Mouse (Mus musculus): ENCODE measurements around the gene Trim46.

The Trim46 gene

DNA sequence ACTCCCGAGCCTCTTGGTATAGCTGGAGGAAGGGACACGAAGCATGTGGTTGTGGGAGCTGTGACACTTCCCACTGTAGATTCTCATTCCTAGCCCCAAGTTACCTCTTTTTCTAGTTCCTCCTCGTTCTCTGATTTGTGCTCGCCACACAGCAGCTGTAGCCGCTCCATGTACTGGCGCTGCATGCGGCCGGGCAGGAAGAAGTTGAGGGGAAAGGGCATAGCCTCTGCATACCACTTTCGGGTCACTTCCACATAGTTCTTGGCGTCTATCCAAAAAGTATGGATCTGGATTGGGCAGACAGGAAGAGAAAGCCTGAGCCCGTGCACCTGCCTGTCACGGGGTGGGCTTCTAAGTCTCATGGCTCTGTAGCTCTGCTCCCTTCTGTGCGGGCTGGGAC is 35.9 kb downstream of the Trim46 start:
- DNase-seq (ENCODE audit: low spot score): no peak

DNA sequence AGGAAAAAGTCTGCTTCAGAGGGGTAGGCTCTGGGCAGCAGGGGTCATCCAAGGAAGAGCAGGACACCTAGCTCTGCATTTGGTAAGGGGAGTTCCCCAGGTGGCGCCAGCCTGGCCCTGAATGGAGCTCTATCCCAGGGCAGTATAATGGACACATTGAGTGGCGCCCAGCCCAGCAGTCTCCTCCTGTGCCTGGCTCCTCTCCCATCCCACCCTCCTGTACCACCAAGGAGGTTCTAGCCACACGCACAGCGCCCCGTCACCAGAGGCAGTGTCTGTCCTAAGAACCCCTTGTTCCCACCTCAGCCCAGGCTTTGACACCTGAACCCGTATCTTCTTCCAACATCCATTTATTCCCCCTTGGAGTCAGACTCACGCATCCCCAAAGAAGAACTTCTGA is 36.4 kb downstream of the Trim46 start:
- DNase-seq (ENCODE audit: low spot score): no peak

DNA sequence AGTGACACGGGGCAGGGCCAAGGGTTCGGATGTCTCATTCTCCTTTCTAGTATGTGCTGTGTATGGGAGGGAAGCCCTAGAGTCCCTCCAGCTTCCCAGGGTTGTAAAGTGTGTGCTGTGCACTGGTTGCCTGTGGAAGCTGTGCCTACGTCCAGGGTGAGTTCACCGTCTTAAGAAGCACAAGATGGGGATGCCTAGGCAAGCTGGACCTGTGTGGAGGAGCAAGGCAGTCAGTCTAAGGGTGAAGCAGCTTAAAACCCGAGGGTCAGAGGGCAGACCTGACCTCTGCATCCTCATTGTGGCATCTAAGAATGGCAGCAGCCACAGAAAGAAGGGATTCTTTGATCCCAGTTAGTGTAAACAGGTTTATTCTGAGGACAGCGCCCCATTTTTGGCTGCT is 37.4 kb downstream of the Trim46 start:
- no peak for DNase-seq (ENCODE audit: low spot score)

DNA sequence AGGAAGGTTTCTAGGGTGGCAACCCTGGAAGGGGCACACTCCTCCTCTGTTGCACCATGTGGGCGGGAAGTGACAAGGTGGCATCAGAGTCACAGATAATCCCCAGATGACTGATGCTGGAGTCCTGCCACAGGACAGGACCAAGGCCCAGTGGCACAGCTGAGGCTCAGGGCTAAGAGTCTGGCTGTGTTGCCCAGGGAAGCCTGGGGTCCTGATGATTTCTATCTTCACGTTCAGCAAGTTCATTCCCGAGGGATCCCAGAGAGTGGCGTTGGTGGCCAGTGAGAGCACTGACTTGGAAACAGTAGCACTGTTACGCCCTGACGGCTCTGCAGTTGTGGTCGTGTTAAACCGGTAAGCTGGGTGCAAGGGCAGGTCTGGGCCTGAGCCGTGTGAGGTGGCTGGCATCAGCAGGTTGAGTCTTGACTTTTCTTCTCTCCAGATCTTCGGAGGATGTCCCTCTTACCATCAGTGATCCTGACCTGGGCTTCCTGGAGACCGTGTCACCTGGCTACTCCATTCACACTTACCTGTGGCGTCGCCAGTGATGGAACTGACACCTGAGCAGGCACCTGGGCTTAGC is 37.9 kb downstream of the Trim46 start:
- no peak for DNase-seq (ENCODE audit: low spot score)

DNA sequence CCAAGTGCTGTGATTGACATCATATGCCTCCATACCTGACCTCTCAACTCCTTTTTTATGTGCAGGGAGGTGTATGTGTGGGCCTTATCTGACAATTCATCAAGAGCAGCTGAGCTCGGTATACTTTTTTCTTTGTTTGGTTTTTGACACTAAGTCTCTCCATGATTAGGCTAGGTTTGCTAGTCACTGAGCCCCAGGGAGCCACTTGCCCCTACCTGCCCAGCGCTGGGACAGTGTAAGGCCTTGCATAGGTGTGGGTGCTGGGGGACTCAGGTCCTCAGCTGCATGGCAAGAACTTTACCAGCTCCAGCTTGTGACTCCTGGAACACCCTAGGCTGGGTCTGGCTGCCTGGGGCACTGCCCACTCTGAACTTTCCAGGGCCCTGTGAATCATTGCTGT is 39.4 kb downstream of the Trim46 start:
- no peak for DNase-seq (ENCODE audit: low spot score)

DNA sequence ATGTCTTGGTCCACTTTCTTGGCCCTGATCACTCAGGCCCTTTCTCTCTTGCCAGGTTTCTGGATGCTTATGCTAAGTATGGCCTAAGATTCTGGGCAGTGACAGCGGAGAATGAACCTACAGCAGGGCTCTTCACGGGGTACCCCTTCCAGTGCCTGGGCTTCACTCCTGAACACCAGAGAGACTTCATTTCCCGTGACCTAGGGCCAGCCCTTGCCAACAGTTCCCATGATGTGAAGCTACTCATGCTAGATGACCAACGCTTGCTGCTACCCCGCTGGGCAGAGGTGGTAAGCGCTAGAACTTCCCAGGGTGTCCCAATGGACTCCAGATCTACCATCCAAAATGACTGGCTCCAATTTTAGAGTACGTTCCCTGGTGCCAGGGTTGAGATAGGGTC is 40.0 kb downstream of the Trim46 start:
- no peak for DNase-seq (ENCODE audit: low spot score)

DNA sequence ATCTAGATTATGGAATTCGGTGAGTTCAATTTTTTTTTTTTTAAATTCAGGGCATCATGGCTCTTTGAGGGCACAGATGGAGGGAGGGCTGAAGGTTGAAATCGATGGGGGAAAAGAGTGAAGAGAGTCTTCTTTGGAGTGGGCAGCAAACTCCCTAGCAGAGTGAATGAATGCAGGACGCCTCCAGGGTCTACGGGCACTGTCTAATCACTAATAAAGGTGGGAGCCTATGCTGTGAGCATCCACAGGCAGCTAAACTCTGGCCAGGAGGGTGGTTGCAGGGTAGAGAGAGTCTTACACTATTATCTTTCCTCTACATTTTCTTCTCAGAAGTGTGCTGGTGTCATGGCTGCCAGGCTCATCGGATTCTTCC is 43.0 kb downstream of the Trim46 start:
- no peak for DNase-seq (ENCODE audit: low spot score)

DNA sequence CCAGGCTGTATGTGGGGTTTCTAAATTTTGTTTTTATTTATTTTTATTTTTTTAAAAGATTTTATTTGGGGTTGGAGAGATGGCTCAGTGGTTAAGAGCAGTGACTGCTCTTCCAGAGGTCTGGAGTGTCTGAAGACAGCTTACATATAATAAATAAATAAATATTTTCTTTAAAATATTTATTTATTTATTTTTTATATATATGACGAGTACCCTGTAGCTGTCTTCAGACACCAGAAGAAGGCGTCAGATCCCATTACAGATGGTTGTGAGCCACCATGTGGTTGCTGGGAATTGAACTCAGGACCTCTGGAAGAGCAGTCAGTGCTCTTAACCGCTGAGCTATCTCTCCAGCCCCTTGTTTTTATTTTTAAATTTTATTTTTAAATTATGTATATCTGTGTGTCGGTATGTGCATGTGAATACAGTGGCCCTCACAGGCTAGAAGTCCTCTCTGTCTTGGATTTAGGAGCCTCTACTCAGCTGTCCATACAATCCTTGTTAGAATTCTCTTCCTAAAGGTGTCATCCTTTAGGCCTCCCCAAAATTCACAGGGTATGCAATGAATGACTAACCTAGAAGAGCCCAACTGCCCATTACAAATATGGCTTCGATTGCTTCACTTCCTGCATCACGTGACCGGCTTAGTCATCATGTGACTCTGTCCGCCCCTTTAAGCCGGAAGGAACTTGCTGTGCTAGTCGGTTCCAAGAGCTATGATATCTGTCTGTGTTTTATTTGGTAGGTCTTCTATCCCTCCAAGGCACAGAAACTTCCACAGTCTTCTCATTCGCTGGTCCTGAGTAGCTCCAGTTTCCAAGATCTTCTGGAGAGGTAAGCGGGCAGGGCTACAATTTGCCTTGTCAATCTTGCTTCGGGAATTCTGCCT is 43.6 kb downstream of the Trim46 start, which contains the start of gene Gba:
Gene Gba (plus strand): TSS at position 676 of the 889 bp plus-strand sequence.
- peak; percentile 71 for DNase-seq (ENCODE audit: low spot score)

DNA sequence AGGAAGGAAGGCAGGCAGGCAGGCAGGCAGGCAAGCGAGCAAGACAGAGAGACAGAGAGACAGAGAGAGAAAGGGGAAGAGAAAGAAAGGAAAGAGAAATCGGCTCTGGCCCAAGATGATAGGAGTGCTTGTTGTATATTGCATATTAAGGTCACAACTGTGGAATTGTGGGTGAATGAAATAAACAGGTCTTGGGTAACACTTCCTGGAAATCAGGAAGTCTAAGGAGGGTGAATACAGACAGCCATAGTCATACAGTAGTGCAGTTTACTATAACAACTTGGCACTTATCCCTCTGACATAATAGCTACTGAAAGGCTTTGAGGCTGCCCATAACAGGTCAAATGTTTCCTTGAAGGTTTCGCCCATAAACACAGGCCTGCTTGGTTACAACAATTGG is 46.3 kb downstream of the Trim46 start:
- DNase-seq (ENCODE audit: low spot score): no peak

DNA sequence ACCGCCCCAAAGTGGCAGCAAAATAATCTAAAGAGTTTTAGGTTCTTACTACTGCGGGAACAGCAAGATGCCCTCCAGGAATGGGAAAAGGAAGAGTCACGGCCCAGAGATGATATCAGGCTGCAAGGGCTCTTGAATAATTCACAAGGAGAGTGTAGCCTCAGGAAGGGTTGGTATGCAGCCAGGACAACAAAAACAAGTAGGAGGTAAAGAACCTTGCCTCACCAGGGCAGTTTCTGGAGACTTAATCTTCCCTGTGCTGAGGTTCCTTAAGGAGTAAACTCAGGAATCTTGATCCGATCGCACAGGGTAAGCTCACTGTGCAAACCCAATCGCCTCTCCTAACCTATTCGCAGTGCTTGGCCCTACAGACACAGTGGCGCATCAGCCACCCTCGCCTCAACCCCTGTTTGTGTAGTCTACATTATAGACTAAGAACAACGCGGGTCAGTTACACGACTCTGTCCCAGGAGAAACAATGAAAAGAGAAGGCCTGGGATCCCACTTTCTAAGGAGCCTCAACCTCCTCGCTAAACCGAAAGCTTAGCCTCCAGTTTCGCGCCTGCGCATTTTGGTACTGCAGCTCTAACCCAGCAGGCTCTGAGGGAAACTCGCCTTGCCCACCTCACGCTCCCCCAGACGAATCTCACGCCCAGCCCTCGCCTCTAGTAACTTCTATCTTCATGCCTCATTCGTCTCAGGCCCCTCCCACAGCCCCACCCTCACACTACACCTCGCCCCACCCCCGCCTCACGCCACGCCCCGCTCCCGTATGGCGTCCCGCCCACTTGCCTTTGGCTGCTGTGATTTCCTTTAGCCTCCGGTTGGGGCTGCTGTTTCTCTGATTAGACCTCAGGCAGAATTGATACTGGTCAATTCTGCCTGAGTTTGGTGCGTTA is 49.9 kb downstream of the Trim46 start:
- peak; percentile 93 for DNase-seq (ENCODE audit: low spot score)

DNA sequence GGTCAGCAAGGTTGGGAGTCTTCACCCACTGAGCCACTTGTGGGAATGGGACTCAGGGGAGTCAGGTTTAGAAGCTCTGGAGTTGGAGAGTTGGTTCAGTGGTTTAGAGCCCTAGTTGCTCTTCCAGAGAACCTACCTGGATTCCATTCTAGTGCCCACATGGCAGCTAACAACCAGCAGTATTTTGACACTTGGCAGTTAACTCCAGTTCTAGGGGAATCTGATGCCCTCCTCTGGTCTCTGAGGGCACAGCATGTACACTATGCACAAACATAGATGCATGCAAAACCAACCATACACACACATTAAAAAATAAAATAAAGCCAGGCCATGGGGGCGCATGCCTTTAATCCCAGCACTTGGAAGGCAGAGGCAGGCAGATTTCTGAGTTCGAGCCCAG is 52.3 kb downstream of the Trim46 start:
- no peak for DNase-seq (ENCODE audit: low spot score)

DNA sequence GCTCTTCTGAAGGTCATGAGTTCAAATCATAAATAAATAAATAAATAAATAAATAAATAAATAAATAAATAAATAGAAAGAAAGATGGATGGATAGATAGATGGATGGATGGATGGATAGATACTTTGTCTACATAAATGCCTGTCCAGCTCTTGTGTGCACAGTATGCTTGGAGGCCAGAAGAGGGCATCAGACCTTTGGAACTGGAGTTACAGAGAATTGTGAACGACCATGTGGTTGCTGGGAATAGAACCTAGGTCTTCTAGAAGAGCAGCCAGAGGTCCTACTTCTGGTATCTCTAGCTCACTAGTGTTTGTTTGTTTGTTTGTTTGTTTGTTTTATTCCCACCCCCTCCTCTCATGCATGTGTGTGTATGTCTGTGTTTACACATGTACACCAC is 52.8 kb downstream of the Trim46 start:
- DNase-seq (ENCODE audit: low spot score): no peak

DNA sequence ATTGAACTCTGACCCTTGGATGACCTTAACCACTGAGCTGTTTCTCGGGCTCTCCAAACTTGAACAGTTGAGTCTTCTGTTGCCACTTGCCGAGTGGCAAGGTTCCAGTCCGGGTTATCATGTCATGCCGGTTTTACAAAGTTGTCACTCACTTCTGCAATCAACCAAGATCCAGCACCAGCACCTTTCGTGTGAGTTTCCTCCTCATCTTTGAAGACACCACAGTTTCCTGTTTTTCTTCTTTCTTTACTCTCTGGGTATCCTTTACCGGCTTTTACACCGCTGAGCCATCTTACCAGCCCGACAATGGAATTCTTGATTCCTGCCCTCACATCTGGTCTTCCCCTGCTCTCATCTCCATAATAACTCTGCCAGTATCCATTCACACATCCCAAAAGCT is 55.7 kb downstream of the Trim46 start:
- DNase-seq (ENCODE audit: low spot score): no peak

DNA sequence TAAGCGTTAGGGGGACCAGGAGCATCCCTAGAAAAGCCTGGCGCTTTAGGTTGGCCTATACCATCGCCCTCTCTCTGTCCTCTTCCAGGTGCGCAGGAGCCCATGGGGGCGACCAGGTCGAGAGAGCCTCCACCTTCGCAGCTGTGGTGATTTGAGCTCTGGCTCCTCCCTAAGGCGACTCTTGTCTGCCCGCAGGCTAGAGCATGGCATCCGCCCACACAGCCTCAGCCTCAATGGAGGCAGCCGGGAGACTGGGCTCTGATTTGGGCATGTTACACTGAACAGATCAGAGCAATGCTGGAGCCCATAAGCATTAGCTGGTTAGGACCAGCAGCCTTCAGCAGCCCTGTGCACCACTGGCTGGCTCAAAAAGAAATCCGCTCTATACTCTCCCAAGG is 57.6 kb downstream of the Trim46 start:
- no peak for DNase-seq (ENCODE audit: low spot score)

DNA sequence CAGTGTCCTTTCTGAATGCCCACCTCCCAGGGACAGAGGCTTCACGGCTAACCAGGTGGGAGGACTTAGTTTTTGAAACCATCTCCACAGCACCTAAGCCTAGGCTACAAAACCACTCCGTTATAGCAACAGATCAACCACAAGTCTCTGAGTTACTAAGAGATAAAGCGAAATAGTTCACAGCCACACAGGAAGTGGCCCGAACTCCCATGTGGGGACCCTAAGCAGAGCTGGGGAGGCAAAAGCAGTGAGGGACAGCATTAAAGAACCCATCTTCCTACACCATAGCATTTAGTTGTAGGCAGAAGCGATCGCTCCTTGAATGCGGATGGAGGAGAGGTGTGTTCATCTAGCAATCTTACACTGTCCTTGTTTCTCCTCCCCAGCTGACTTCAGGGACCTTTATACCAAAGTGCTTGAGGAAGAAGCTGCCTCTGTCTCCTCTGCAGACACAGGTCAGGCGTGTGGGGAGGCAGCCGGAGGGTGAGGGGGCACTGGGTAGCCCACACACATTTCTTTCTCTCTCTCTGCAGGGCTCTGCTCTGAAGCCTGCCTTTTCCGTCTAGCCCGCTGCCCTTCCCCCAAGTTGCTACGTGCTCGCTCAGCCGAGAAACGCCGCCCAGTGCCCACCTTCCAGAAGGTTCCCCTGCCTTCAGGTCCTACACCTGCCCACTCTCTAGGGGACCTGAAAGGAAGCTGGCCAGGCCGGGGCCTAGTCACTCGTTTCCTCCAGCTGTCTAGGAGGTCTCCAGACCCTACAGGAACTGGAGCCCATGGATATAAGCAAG is 58.2 kb downstream of the Trim46 start:
- DNase-seq (ENCODE audit: low spot score): no peak

DNA sequence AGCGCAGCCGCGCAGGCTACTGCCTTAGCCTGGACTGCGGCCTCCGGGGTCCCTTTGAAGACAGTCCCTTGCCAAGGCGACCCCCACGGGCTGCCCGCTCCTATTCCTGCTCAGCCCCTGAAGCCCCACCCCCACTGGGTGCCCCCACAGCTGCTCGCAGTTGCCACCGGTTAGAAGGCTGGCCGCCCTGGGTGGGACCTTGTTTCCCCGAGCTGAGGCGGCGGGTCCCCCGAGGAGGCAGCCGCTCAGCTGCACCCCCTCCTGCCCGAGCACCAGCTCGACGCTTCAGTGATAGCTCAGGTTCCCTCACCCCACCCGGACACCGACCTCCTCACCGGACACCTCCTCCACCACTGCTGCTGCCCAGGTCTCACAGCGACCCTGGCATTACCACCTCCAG is 58.9 kb downstream of the Trim46 start:
- no peak for DNase-seq (ENCODE audit: low spot score)
